Mouse (Mus musculus) CH12.LX (cell line): ENCODE results near the gene Aasdh. TPM values are rescaled to one million over a fixed set of nuclear protein-coding genes. Genes with fewer than 3 reads are reported as not detected.

ENCODE experiments used
- DNase-seq: peaks from one replicate; pipeline ENCODE4 v3.0.0-alpha.2; 2013; ENCODE audit errors: extremely low read depth
- H3K27ac ChIP-seq: 2 replicates; pipeline ENCODE4 v1.5.1; 2012; ENCODE audit warnings: low read depth, mild to moderate bottlenecking, control low read depth, moderate library complexity; ENCODE audit not compliant: insufficient read depth
- H3K27me3 ChIP-seq: replicated peaks from 2 replicates; pipeline ENCODE3; 2012; ENCODE audit warnings: inconsistent platforms
- H3K36me3 ChIP-seq, 2 experiments: replicated peaks in 1 of 2; 2 replicates each; pipeline versions ENCODE3 to v1.6.1; 2012; ENCODE audit warnings: inconsistent platforms in 1 of 2, low read length in 1 of 2, mild to moderate bottlenecking in 1 of 2, mixed read lengths in 1 of 2, moderate library complexity in 1 of 2; ENCODE audit not compliant: control insufficient read depth in 1 of 2, insufficient read depth in 1 of 2
- H3K4me1 ChIP-seq, 2 experiments: 2 replicates each; pipeline ENCODE4 v1.6.1; 2012; ENCODE audit warnings: inconsistent platforms in 1 of 2, moderate library complexity in 1 of 2; ENCODE audit not compliant: insufficient read depth in 2 of 2, control insufficient read depth in 1 of 2
- H3K4me2 ChIP-seq: 2 replicates; pipeline ENCODE4 v1.6.1; 2012; ENCODE audit warnings: low read depth, mild to moderate bottlenecking, control low read depth; ENCODE audit not compliant: poor library complexity, insufficient read depth, severe bottlenecking
- H3K4me3 ChIP-seq, 3 experiments: fragments of 150-350 bp in 1 of 3; sonication (generic) in 1 of 3; replicated peaks in 1 of 3; 2 replicates each; pipeline versions ENCODE3 to v1.5.1; 2011 to 2012; ENCODE audit warnings: low read depth in 2 of 3, low read length in 2 of 3, mild to moderate bottlenecking in 2 of 3, moderate library complexity in 2 of 3, control low read depth in 1 of 3, improper control_type of control experiment in 1 of 3, inconsistent platforms in 1 of 3, mixed read lengths in 1 of 3; ENCODE audit not compliant: poor library complexity in 1 of 3
- H3K79me2 ChIP-seq: replicated peaks from 2 replicates; pipeline ENCODE4 v1.6.1; 2012; ENCODE audit warnings: mild to moderate bottlenecking, moderate library complexity; ENCODE audit not compliant: control insufficient read depth, poor library complexity, insufficient read depth, severe bottlenecking; ENCODE audit errors: extremely low read depth
- H3K9ac ChIP-seq: 2 replicates; pipeline ENCODE4 v1.6.1; 2012; ENCODE audit warnings: low read depth, mild to moderate bottlenecking, control low read depth, moderate library complexity; ENCODE audit not compliant: insufficient read depth
- H3K9me3 ChIP-seq: replicated peaks from 2 replicates; pipeline ENCODE3; 2012; ENCODE audit warnings: low read length, inconsistent platforms, mixed read lengths
- CHD2 ChIP-seq: IDR thresholded peaks from 2 replicates; pipeline ENCODE4 v1.6.1; 2011; ENCODE audit warnings: low read length, improper control_type of control experiment
- CTCF ChIP-seq, 2 experiments: IDR thresholded peaks in 1 of 2; conservative IDR thresholded peaks in 1 of 2; 2 replicates each; pipeline ENCODE4 v1.5.1; 2011 to 2012; ENCODE audit warnings: low read depth in 2 of 2, low read length in 2 of 2, improper control_type of control experiment in 1 of 2, inconsistent platforms in 1 of 2, mild to moderate bottlenecking in 1 of 2, moderate library complexity in 1 of 2
- E2F4 ChIP-seq: IDR thresholded peaks from 2 replicates; pipeline ENCODE4 v1.6.1; 2011; ENCODE audit warnings: low read depth, low read length, improper control_type of control experiment; ENCODE audit not compliant: insufficient replicate concordance
- ELF1 ChIP-seq: IDR thresholded peaks from 2 replicates; pipeline ENCODE4 v1.6.1; 2014; ENCODE audit warnings: low read depth, mild to moderate bottlenecking, inconsistent platforms, low read length, improper control_type of control experiment
- EP300 ChIP-seq: IDR thresholded peaks from 2 replicates; pipeline ENCODE4 v1.6.1; 2011; ENCODE audit warnings: low read length, improper control_type of control experiment
- HCFC1 ChIP-seq: IDR thresholded peaks from 2 replicates; pipeline ENCODE4 v1.6.1; 2012; ENCODE audit warnings: low read depth, mild to moderate bottlenecking, inconsistent platforms, low read length, improper control_type of control experiment
- IRF4 ChIP-seq: IDR thresholded peaks from 2 replicates; pipeline ENCODE4 v1.6.1; 2014; ENCODE audit warnings: low read depth, mild to moderate bottlenecking, inconsistent platforms, low read length, improper control_type of control experiment
- JUN ChIP-seq: IDR thresholded peaks from 2 replicates; pipeline ENCODE4 v1.6.1; 2011; ENCODE audit warnings: low read depth, mild to moderate bottlenecking, low read length, improper control_type of control experiment, moderate library complexity; ENCODE audit not compliant: insufficient read depth
- MEF2A ChIP-seq: IDR thresholded peaks from 2 replicates; pipeline ENCODE4 v1.6.1; 2014; ENCODE audit warnings: low read depth, mild to moderate bottlenecking, inconsistent platforms, low read length, improper control_type of control experiment, borderline replicate concordance
- MXI1 ChIP-seq: IDR thresholded peaks from 2 replicates; pipeline ENCODE4 v1.6.1; 2011; ENCODE audit warnings: mild to moderate bottlenecking, low read depth, low read length, improper control_type of control experiment
- NRF1 ChIP-seq: IDR thresholded peaks from 2 replicates; pipeline ENCODE4 v1.6.1; 2014; ENCODE audit warnings: low read depth, mild to moderate bottlenecking, inconsistent platforms, low read length, improper control_type of control experiment, moderate library complexity
- POLR2A ChIP-seq: IDR thresholded peaks from 2 replicates; pipeline ENCODE4 v1.6.1; 2011; ENCODE audit warnings: low read depth, mild to moderate bottlenecking, improper control_type of control experiment, low read length
- RCOR1 ChIP-seq: conservative IDR thresholded peaks from 2 replicates; pipeline ENCODE4 v1.6.1; 2012; ENCODE audit warnings: low read depth, mild to moderate bottlenecking, inconsistent platforms, low read length, improper control_type of control experiment
- SIN3A ChIP-seq: IDR thresholded peaks from 2 replicates; pipeline ENCODE4 v1.6.1; 2012; ENCODE audit warnings: low read length, improper control_type of control experiment, inconsistent platforms
- SMC3 ChIP-seq: IDR thresholded peaks from 2 replicates; pipeline ENCODE4 v1.6.1; 2011; ENCODE audit warnings: low read depth, low read length, improper control_type of control experiment
- TBP ChIP-seq: conservative IDR thresholded peaks from 2 replicates; pipeline ENCODE4 v1.6.1; 2011; ENCODE audit warnings: low read depth, low read length, improper control_type of control experiment
- TCF12 ChIP-seq: IDR thresholded peaks from 2 replicates; pipeline ENCODE4 v1.6.1; 2014; ENCODE audit warnings: low read depth, mild to moderate bottlenecking, inconsistent platforms, low read length, improper control_type of control experiment
- USF1 ChIP-seq: IDR thresholded peaks from 2 replicates; pipeline ENCODE4 v1.6.1; 2014; ENCODE audit warnings: low read depth, mild to moderate bottlenecking, inconsistent platforms, low read length, improper control_type of control experiment
- USF2 ChIP-seq: conservative IDR thresholded peaks from 2 replicates; pipeline ENCODE4 v1.6.1; 2011; ENCODE audit warnings: low read depth, low read length, improper control_type of control experiment
- ZC3H11A ChIP-seq: IDR thresholded peaks from 2 replicates; pipeline ENCODE4 v1.6.1; 2012; ENCODE audit warnings: low read depth, mild to moderate bottlenecking, inconsistent platforms, low read length, improper control_type of control experiment
- ZMIZ1 ChIP-seq: IDR thresholded peaks from 2 replicates; pipeline ENCODE4 v1.6.1; 2012; ENCODE audit warnings: low read depth, mild to moderate bottlenecking, inconsistent platforms, low read length, improper control_type of control experiment
- dilution Hi-C: fragments of 300-500 bp; cut with MboI; formaldehyde crosslinking; loops from 2 replicates; pipeline ENCODE4 v1.14.3; 2020; ENCODE audit warnings: low sequenced_read_pairs; ENCODE audit not compliant: extremely low pct_unique_long_range_greater_than_20kb, extremely low pct_ligation_motif_present
- in situ Hi-C: fragments of 300-500 bp; cut with MboI; formaldehyde crosslinking; loops from 3 replicates; pipeline ENCODE4 v1.14.3; 2019; ENCODE audit warnings: low sequenced_read_pairs, low pct_ligation_motif_present, low pct_unique_long_range_greater_than_20kb, mixed read lengths
- polyA plus RNA-seq: library from polyadenylated mRNA; unstranded; fragments of >175 nt; gene quantifications from 2 replicates; pipeline ENCODE4 v1.2.1, GENCODE M21; 2012; ENCODE audit warnings: low read depth; ENCODE audit not compliant: insufficient read length
- total RNA-seq, 2 experiments: library from RNA; depleted of rRNA; stranded (reverse); fragments of 300-350 nt in 1 of 2; fragments of >200 nt in 1 of 2; gene quantifications; 2 replicates each; pipeline ENCODE4 v1.2.3; 2012 to 2014

Gene Aasdh
- total and polyA plus RNA-seq, 3 experiments: 20.9 to 24.2 (median 21.0) TPM

DNA sequence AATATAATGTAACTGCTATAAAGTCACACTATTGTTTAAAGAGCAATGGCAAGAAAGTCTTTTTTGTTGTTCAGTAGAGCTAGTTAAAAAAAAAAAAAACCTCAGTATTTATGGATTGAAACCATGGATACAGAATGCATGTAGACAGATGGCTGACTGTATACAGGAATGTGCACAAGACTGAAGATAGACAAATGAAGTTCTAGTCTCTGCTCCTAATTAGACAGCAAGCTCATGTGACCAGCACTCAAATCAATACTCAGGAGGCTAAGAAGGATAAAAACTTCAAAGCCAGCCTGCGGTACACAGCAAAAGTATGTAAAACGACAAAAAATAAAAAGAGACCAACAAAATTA lies 40.3 kb upstream of the Aasdh start:
- TF ChIP-seq CTCF (conservative IDR thresholded peaks at IDR 0.05 in 1 of 2, IDR thresholded peaks at IDR 0.05 in 1 of 2; ENCODE audit: low read depth in 2 of 2, low read length in 2 of 2) (no peak), USF2 (no peak), POLR2A (no peak), JUN (no peak), IRF4 (no peak), MXI1 (no peak), E2F4 (no peak), TBP (no peak), NRF1 (no peak), RCOR1 (no peak)
- dilution Hi-C loops: no loop called here
- DNase-seq: no peak
- H3K27ac ChIP-seq: no peak overlapping the region
- H3K4me1 ChIP-seq: peaks cover 14 to 69% of the 10 kb centered on the region in 2 experiments; a peak in 3 of 4 replicates
- in situ Hi-C loops: no loop called here
- peaks cover 3 to 50% of the 10 kb centered on the region in 2 experiments for H3K36me3 ChIP-seq
- no peak overlapping the region for H3K9ac ChIP-seq
- H3K27me3 ChIP-seq: no peaks in the 10 kb centered on the region
- H3K4me3 ChIP-seq: no peak overlapping the region
- H3K4me2 ChIP-seq: no peak overlapping the region
- H3K79me2 ChIP-seq: peaks cover 87% of the 10 kb centered on the region
- no peaks in the 10 kb centered on the region for H3K9me3 ChIP-seq

DNA sequence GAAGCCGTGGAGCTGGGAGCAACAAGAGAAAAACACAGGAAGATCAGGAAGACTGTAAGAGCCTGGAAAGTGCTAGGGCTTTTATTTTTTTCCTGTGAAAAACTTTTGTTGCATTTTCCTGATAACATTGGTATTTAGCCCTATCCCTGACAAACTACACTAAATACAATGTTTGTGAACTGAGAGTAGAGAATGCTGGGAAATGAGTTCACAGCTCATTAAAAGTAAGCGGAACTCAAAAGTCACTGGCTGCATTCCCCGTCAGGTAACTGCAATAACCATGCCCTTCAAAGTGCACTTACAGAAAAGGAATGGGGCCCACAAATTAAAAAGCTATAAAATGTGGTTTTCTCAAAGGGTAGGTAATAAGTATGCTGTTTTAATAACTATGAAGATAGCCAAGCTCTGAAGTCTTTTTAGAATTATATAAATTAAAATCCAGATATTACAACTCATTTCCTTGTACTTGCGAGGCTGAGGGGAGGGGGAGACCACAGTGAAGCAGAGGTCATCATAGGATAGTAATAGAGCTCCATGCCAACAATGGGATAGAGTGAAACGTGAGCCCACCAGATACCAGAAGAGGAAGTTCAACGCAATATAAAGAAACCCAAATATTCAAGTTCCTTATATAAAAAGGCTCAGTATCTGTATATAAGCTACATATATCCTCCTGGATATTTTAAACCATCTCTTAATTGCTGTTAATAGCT lies 39.8 kb upstream of the Aasdh start:
- DNase-seq: no peak
- in situ Hi-C loops (no loop called here), dilution Hi-C loops (no loop called here)
- Histone ChIP-seq H3K4me1 (peaks cover 14 to 74% of the 10 kb centered on the region in 2 experiments; a peak in 3 of 4 replicates), H3K36me3 (peaks cover 5 to 56% of the 10 kb centered on the region in 2 experiments), H3K27ac (no peak overlapping the region), H3K4me3 (no peak overlapping the region), H3K9me3 (no peaks in the 10 kb centered on the region), H3K4me2 (no peak overlapping the region), H3K9ac (no peak overlapping the region), H3K79me2 (peaks cover 86% of the 10 kb centered on the region), H3K27me3 (no peaks in the 10 kb centered on the region)
- TF ChIP-seq ZC3H11A (no peak), HCFC1 (no peak), MXI1 (no peak), EP300 (no peak), CHD2 (no peak), ZMIZ1 (no peak), TBP (no peak), JUN (no peak), TCF12 (no peak), USF1 (no peak), SMC3 (no peak), ELF1 (no peak), MEF2A (no peak), SIN3A (no peak)
